Mouse (Mus musculus) limb, embryonic 15.5 days (tissue): Measurements from ENCODE around the gene Stx18. TPM values are rescaled to one million over a fixed set of nuclear protein-coding genes. Genes with fewer than 3 reads are reported as not detected.

Source experiments
- ATAC-seq: fragments of 200-750 bp; cut with Nextera tagmentation; 2 replicates; pipeline ENCODE4 v1.8.0; 2017; ENCODE audit warnings: low read depth, moderate TSS enrichment; ENCODE audit not compliant: insufficient number of reproducible peaks, low FRiP score, low TSS enrichment
- H3K27ac ChIP-seq: fragments of 300-500 bp; sonication (generic); 2 replicates; pipeline ENCODE4 v1.5.1; 2015; ENCODE audit warnings: moderate library complexity, mild to moderate bottlenecking, inconsistent platforms
- H3K27me3 ChIP-seq: fragments of 300-500 bp; sonication (generic); 2 replicates; pipeline ENCODE4 v1.6.1; 2015; ENCODE audit warnings: inconsistent platforms
- H3K36me3 ChIP-seq: fragments of 300-500 bp; sonication (generic); 2 replicates; pipeline ENCODE4 v1.6.1; 2015; ENCODE audit warnings: inconsistent platforms
- H3K4me1 ChIP-seq: fragments of 300-500 bp; sonication (generic); 2 replicates; pipeline ENCODE4 v1.6.1; 2015; ENCODE audit warnings: inconsistent platforms
- H3K4me2 ChIP-seq: fragments of 300-500 bp; sonication (generic); 2 replicates; pipeline ENCODE4 v1.6.1; 2015; ENCODE audit warnings: mild to moderate bottlenecking, inconsistent platforms
- H3K4me3 ChIP-seq: fragments of 300-500 bp; sonication (generic); 2 replicates; pipeline ENCODE4 v1.5.1; 2015; ENCODE audit warnings: mild to moderate bottlenecking, inconsistent platforms
- H3K9ac ChIP-seq: fragments of 300-500 bp; sonication (generic); 2 replicates; pipeline ENCODE4 v1.6.1; 2015; ENCODE audit warnings: inconsistent platforms
- H3K9me3 ChIP-seq: fragments of 300-500 bp; sonication (generic); 2 replicates; pipeline ENCODE4 v1.6.1; 2016; ENCODE audit warnings: inconsistent platforms
- WGBS: fragments of 180-500 bp; shearing (Covaris S2); methylation state at CpG from one replicate; pipeline ENCODE4 v1.1.7; 2015; 5-methylcytosine and 5-hydroxymethylcytosine counted together
- polyA plus RNA-seq: library from polyadenylated mRNA; unstranded; fragments of >200 nt; fragmentation: Nextera tagmentation; extraction: Ambion mirVana; gene quantifications from 2 replicates; pipeline ENCODE4 v1.2.1, GENCODE M21; 2015

Stx18 gene
- polyA plus RNA-seq, 1 experiment from 2014 or later: 48.0 TPM

- Histone ChIP-seq H3K27ac (no peak overlapping the region; the same call in 1 of the 2 replicates), H3K36me3 (no peaks in the 10 kb centered on the region), H3K4me3 (no peak overlapping the region), H3K9me3 (no peaks in the 10 kb centered on the region), H3K4me1 (peaks cover 12% of the 10 kb centered on the region; the same call in 1 of the 2 replicates), H3K4me2 (no peak overlapping the region), H3K27me3 (no peaks in the 10 kb centered on the region), H3K9ac (no peak overlapping the region)
- WGBS: 30% methylated on average over 2 of the region's 2 CpGs
- ATAC-seq: 0 out of 2 replicates have a peak, but pooled peaks have one; percentile 49
Observed at GRCm38 (mm10) chr5:38099139-38099676, 60.7 kb downstream of the Stx18 start.

GRCm38 (mm10) chr5:38102945-38103344 lies 64.4 kb downstream of the Stx18 start:
- no peaks in the 10 kb centered on the region for H3K27me3 ChIP-seq
- no peak for ATAC-seq
- H3K4me1 ChIP-seq: peaks cover 21% of the 10 kb centered on the region
- WGBS: 93% methylated on average over 2 of the region's 2 CpGs
- no peak overlapping the region for H3K4me3 ChIP-seq
- H3K36me3 ChIP-seq: peaks cover 16% of the 10 kb centered on the region; the same call in 1 of the 2 replicates
- H3K9ac ChIP-seq: no peak overlapping the region
- no peaks in the 10 kb centered on the region for H3K9me3 ChIP-seq
- no peak overlapping the region for H3K27ac ChIP-seq
- no peak overlapping the region for H3K4me2 ChIP-seq

- no peak for ATAC-seq
- H3K36me3 ChIP-seq: peaks cover 36% of the 10 kb centered on the region
- no peak overlapping the region for H3K4me3 ChIP-seq
- no peaks in the 10 kb centered on the region for H3K27me3 ChIP-seq
- 33% methylated on average over 14 of the region's 14 CpGs for WGBS
- no peak overlapping the region for H3K27ac ChIP-seq
- peaks cover 8% of the 10 kb centered on the region; the same call in 1 of the 2 replicates for H3K4me1 ChIP-seq
- no peak overlapping the region for H3K9ac ChIP-seq
- H3K4me2 ChIP-seq: no peak overlapping the region
- no peaks in the 10 kb centered on the region for H3K9me3 ChIP-seq
Observed at GRCm38 (mm10) chr5:38106080-38106697, 67.6 kb downstream of the Stx18 start.

GRCm38 (mm10) chr5:38106807-38107206 lies 68.3 kb downstream of the Stx18 start:
- no peak for ATAC-seq
- no peak overlapping the region for H3K4me2 ChIP-seq
- no peak overlapping the region for H3K4me3 ChIP-seq
- H3K4me1 ChIP-seq: peaks cover 8% of the 10 kb centered on the region; the same call in 1 of the 2 replicates
- H3K27me3 ChIP-seq: no peaks in the 10 kb centered on the region
- no peak overlapping the region for H3K9ac ChIP-seq
- no peak overlapping the region for H3K27ac ChIP-seq
- peaks cover 36% of the 10 kb centered on the region for H3K36me3 ChIP-seq
- whole genome bisulfite sequencing: 59% methylated on average over 10 of the region's 10 CpGs
- no peaks in the 10 kb centered on the region for H3K9me3 ChIP-seq

GRCm38 (mm10) chr5:38114526-38114925 lies 76.0 kb downstream of the Stx18 start:
- H3K4me2 ChIP-seq: no peak overlapping the region
- no peak overlapping the region for H3K9ac ChIP-seq
- H3K27me3 ChIP-seq: no peaks in the 10 kb centered on the region
- 95% methylated on average over 2 of the region's 2 CpGs for whole genome bisulfite sequencing
- no peak overlapping the region for H3K27ac ChIP-seq
- ATAC-seq: no peak
- H3K4me1 ChIP-seq: no peaks in the 10 kb centered on the region
- H3K9me3 ChIP-seq: no peaks in the 10 kb centered on the region
- H3K4me3 ChIP-seq: no peak overlapping the region
- peaks cover 52% of the 10 kb centered on the region for H3K36me3 ChIP-seq

- 100% methylated on average over 1 of the region's 1 CpGs for WGBS
- H3K4me2 ChIP-seq: no peak overlapping the region
- no peak for ATAC-seq
- no peaks in the 10 kb centered on the region for H3K4me1 ChIP-seq
- H3K9me3 ChIP-seq: no peaks in the 10 kb centered on the region
- no peak overlapping the region for H3K4me3 ChIP-seq
- H3K27me3 ChIP-seq: no peaks in the 10 kb centered on the region
- H3K9ac ChIP-seq: no peak overlapping the region
- H3K36me3 ChIP-seq: peaks cover 48% of the 10 kb centered on the region
- no peak overlapping the region for H3K27ac ChIP-seq
Observed at GRCm38 (mm10) chr5:38117056-38117455, 78.5 kb downstream of the Stx18 start.

- no peaks in the 10 kb centered on the region for H3K27me3 ChIP-seq
- H3K36me3 ChIP-seq: peaks cover 55% of the 10 kb centered on the region
- no peak overlapping the region for H3K9ac ChIP-seq
- H3K4me2 ChIP-seq: no peak overlapping the region
- H3K4me3 ChIP-seq: no peak overlapping the region
- H3K9me3 ChIP-seq: no peaks in the 10 kb centered on the region
- no peaks in the 10 kb centered on the region for H3K4me1 ChIP-seq
- WGBS: 93% methylated on average over 5 of the region's 5 CpGs
- ATAC-seq: no peak
- H3K27ac ChIP-seq: no peak overlapping the region
Observed at GRCm38 (mm10) chr5:38119268-38119667, 80.7 kb downstream of the Stx18 start.

- 93% methylated on average over 7 of the region's 7 CpGs for WGBS
- no peak for ATAC-seq
Observed at GRCm38 (mm10) chr5:38121699-38122098, 83.2 kb downstream of the Stx18 start.

GRCm38 (mm10) chr5:38126519-38127306 lies 88.2 kb downstream of the Stx18 start:
- Histone ChIP-seq H3K4me3 (no peak overlapping the region), H3K4me2 (no peak overlapping the region), H3K27me3 (no peaks in the 10 kb centered on the region), H3K36me3 (peaks cover 53% of the 10 kb centered on the region), H3K9me3 (no peaks in the 10 kb centered on the region), H3K4me1 (no peaks in the 10 kb centered on the region), H3K27ac (no peak overlapping the region), H3K9ac (no peak overlapping the region)
- ATAC-seq: no peak
- 81% methylated on average over 13 of the region's 13 CpGs for WGBS

More at GRCm38 (mm10) chr5:38121699-38122098, 83.2 kb downstream of the Stx18 start:
- Histone ChIP-seq H3K27me3 (no peaks in the 10 kb centered on the region), H3K9me3 (no peaks in the 10 kb centered on the region), H3K9ac (no peak overlapping the region), H3K27ac (no peak overlapping the region), H3K4me3 (no peak overlapping the region), H3K36me3 (peaks cover 54% of the 10 kb centered on the region), H3K4me2 (no peak overlapping the region), H3K4me1 (no peaks in the 10 kb centered on the region)

GRCm38 (mm10) chr5:38129339-38129738 lies 90.8 kb downstream of the Stx18 start:
- Histone ChIP-seq H3K36me3 (peaks cover 38% of the 10 kb centered on the region), H3K4me2 (no peak overlapping the region), H3K9me3 (no peaks in the 10 kb centered on the region), H3K27me3 (no peaks in the 10 kb centered on the region), H3K4me3 (no peak overlapping the region), H3K4me1 (no peaks in the 10 kb centered on the region), H3K27ac (no peak overlapping the region), H3K9ac (no peak overlapping the region)
- no peak for ATAC-seq
- WGBS: 95% methylated on average over 2 of the region's 2 CpGs

- 90% methylated on average over 9 of the region's 9 CpGs for WGBS
- Histone ChIP-seq H3K27ac (no peak overlapping the region), H3K4me1 (no peaks in the 10 kb centered on the region), H3K4me2 (no peak overlapping the region), H3K9ac (no peak overlapping the region), H3K27me3 (no peaks in the 10 kb centered on the region), H3K9me3 (no peaks in the 10 kb centered on the region), H3K36me3 (peaks cover 53% of the 10 kb centered on the region), H3K4me3 (no peak overlapping the region)
- ATAC-seq: no peak
Observed at GRCm38 (mm10) chr5:38136247-38136646, 97.7 kb downstream of the Stx18 start.

- no peak overlapping the region for H3K9ac ChIP-seq
- peaks cover 62% of the 10 kb centered on the region for H3K36me3 ChIP-seq
- H3K4me3 ChIP-seq: no peak overlapping the region
- H3K27ac ChIP-seq: no peak overlapping the region
- no peak for ATAC-seq
- 64% methylated on average over 9 of the region's 9 CpGs for WGBS
- no peaks in the 10 kb centered on the region for H3K27me3 ChIP-seq
- H3K4me1 ChIP-seq: no peaks in the 10 kb centered on the region
- no peak overlapping the region for H3K4me2 ChIP-seq
- no peaks in the 10 kb centered on the region for H3K9me3 ChIP-seq
Observed at GRCm38 (mm10) chr5:38137163-38137562, 98.6 kb downstream of the Stx18 start.
